Mouse (Mus musculus): ENCODE measurements around the gene 1810013L24Rik. TPM values are rescaled to one million over a fixed set of nuclear protein-coding genes. Genes with fewer than 3 reads are reported as not detected.

The 1810013L24Rik gene
- total and polyA plus RNA-seq, 3 experiments = 27.1 to 47.7 (median 30.0) TPM

- dilution Hi-C loops (cut with MboI; ENCODE audit: extremely low pct_ligation_motif_present, extremely low pct_unique_long_range_greater_than_20kb, low sequenced_read_pairs) = no loop called here
- Histone ChIP-seq H3K79me2 (replicated peaks; ENCODE audit: control insufficient read depth, extremely low read depth, insufficient read depth, poor library complexity, severe bottlenecking) (no peaks in the 10 kb centered on the region), H3K36me3 (replicated peaks in 1 of 2; ENCODE audit: control insufficient read depth in 1 of 2, insufficient read depth in 1 of 2, low read length in 1 of 2) (peaks cover 0 to 23% of the 10 kb centered on the region in 2 experiments), H3K9me3 (replicated peaks; ENCODE audit: low read length) (peaks cover 8% of the 10 kb centered on the region), H3K4me2 (ENCODE audit: insufficient read depth, low read depth, poor library complexity, severe bottlenecking) (no peak overlapping the region), H3K27ac (ENCODE audit: insufficient read depth, low read depth) (no peak overlapping the region), H3K4me3 (replicated peaks in 1 of 3; ENCODE audit: low read depth in 2 of 3, low read length in 2 of 3, poor library complexity in 1 of 3) (no peak overlapping the region), H3K9ac (ENCODE audit: insufficient read depth, low read depth) (no peak overlapping the region), H3K27me3 (replicated peaks) (no peaks in the 10 kb centered on the region), H3K4me1 (ENCODE audit: control insufficient read depth in 1 of 2, insufficient read depth in 2 of 2) (peaks cover 0 to 4% of the 10 kb centered on the region in 2 experiments; a peak in 1 of 4 replicates)
- DNase-seq (ENCODE audit: extremely low read depth) = no peak
- TF ChIP-seq SIN3A (IDR thresholded peaks at IDR 0.05; ENCODE audit: low read length) (no peak), RAD21 (IDR thresholded peaks at IDR 0.05; ENCODE audit: low read depth, low read length) (no peak), SMC3 (IDR thresholded peaks at IDR 0.05; ENCODE audit: low read depth, low read length) (no peak), RCOR1 (conservative IDR thresholded peaks at IDR 0.05; ENCODE audit: low read depth, low read length) (no peak), E2F4 (IDR thresholded peaks at IDR 0.05; ENCODE audit: insufficient replicate concordance, low read depth, low read length) (no peak), TCF12 (IDR thresholded peaks at IDR 0.05; ENCODE audit: low read depth, low read length) (no peak), POLR2A (IDR thresholded peaks at IDR 0.05; ENCODE audit: low read depth, low read length) (no peak), MEF2A (IDR thresholded peaks at IDR 0.05; ENCODE audit: borderline replicate concordance, low read depth, low read length) (no peak), TBP (conservative IDR thresholded peaks at IDR 0.05; ENCODE audit: low read depth, low read length) (no peak), JUN (IDR thresholded peaks at IDR 0.05; ENCODE audit: insufficient read depth, low read depth, low read length) (no peak), NELFE (IDR thresholded peaks at IDR 0.05; ENCODE audit: low read depth, low read length) (no peak), ZC3H11A (IDR thresholded peaks at IDR 0.05; ENCODE audit: low read depth, low read length) (no peak), MYC (IDR thresholded peaks at IDR 0.05; ENCODE audit: low read depth, low read length) (no peak), BHLHE40 (IDR thresholded peaks at IDR 0.05; ENCODE audit: low read depth, low read length) (no peak), ZKSCAN1 (IDR thresholded peaks at IDR 0.05; ENCODE audit: borderline replicate concordance, low read depth, low read length) (no peak)
- in situ Hi-C loops (cut with MboI; ENCODE audit: low pct_ligation_motif_present, low pct_unique_long_range_greater_than_20kb, low sequenced_read_pairs) = loop anchor here (5.0 to 10.0 kb wide), 3 partner anchors 103 to 450 kb away; no protein-coding TSS in a partner anchor
These were observed 37.6 kb downstream of the 1810013L24Rik start for GRCm38 (mm10) chr16:8867406-8867955.

- Histone ChIP-seq H3K9me3 (replicated peaks; ENCODE audit: low read length) (peaks cover 8% of the 10 kb centered on the region), H3K9ac (ENCODE audit: insufficient read depth, low read depth) (no peak overlapping the region), H3K27ac (ENCODE audit: insufficient read depth, low read depth) (no peak overlapping the region), H3K36me3 (replicated peaks in 1 of 2; ENCODE audit: control insufficient read depth in 1 of 2, insufficient read depth in 1 of 2, low read length in 1 of 2) (peaks cover 0 to 14% of the 10 kb centered on the region in 2 experiments), H3K4me2 (ENCODE audit: insufficient read depth, low read depth, poor library complexity, severe bottlenecking) (no peak overlapping the region), H3K4me1 (ENCODE audit: control insufficient read depth in 1 of 2, insufficient read depth in 2 of 2) (peaks cover 0 to 4% of the 10 kb centered on the region in 2 experiments; a peak in 1 of 4 replicates), H3K4me3 (replicated peaks in 1 of 3; ENCODE audit: low read depth in 2 of 3, low read length in 2 of 3, poor library complexity in 1 of 3) (no peak overlapping the region), H3K27me3 (replicated peaks) (no peaks in the 10 kb centered on the region), H3K79me2 (replicated peaks; ENCODE audit: control insufficient read depth, extremely low read depth, insufficient read depth, poor library complexity, severe bottlenecking) (no peaks in the 10 kb centered on the region)
- TF ChIP-seq RCOR1 (conservative IDR thresholded peaks at IDR 0.05; ENCODE audit: low read depth, low read length) (no peak), ZMIZ1 (IDR thresholded peaks at IDR 0.05; ENCODE audit: low read depth, low read length) (no peak), KAT2A (IDR thresholded peaks at IDR 0.05; ENCODE audit: insufficient replicate concordance, low read length) (no peak), JUND (conservative IDR thresholded peaks at IDR 0.05; ENCODE audit: low read depth, low read length) (no peak), ZNF384 (IDR thresholded peaks at IDR 0.05; ENCODE audit: low read depth, low read length) (no peak)
- DNase-seq (ENCODE audit: extremely low read depth) = no peak
- dilution Hi-C loops (cut with MboI; ENCODE audit: extremely low pct_ligation_motif_present, extremely low pct_unique_long_range_greater_than_20kb, low sequenced_read_pairs) = no loop called here
- in situ Hi-C loops (cut with MboI; ENCODE audit: low pct_ligation_motif_present, low pct_unique_long_range_greater_than_20kb, low sequenced_read_pairs) = loop anchor here (5.0 to 10.0 kb wide), 3 partner anchors 104 to 451 kb away; no protein-coding TSS in a partner anchor
These were observed 38.6 kb downstream of the 1810013L24Rik start for GRCm38 (mm10) chr16:8868506-8868905.
